Mouse (Mus musculus) megakaryocyte, embryonic 14.5 days (primary cell): ENCODE results near the gene Sh2d6.

Experiments used
- FLI1 ChIP-seq: IDR thresholded peaks from 2 replicates; pipeline ENCODE4 v1.6.1; 2012; ENCODE audit warnings: low read length, inconsistent platforms, mixed read lengths
- GATA1 ChIP-seq: IDR thresholded peaks from 3 replicates; pipeline ENCODE4 v1.6.1; 2012; ENCODE audit warnings: mixed read lengths, low read length, inconsistent platforms, borderline replicate concordance

DNA sequence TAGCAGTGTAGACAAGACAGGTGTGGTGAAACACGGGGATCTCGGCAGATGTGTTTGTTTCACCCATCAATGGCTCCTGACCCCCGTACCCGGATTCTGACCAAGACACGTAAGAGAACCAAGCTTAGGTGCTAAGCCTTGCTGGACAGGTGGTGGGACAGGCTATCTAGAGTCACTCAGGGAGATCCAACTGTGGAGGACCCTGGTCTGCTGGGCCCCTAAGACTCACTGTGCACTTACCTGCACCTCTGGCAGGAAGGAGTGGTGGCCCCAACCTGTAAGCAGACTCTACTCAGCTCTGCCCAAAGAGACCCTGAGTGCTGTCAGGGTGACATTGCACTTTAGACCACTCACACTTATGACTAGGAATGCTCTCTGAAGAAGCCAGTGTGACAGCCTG lies 603 bp downstream of the Sh2d6 start:
- no peak for TF ChIP-seq GATA1
- TF ChIP-seq FLI1 = no peak
